ENCODE assay signal across 27 mouse cellular contexts in the genomic region with DNA sequence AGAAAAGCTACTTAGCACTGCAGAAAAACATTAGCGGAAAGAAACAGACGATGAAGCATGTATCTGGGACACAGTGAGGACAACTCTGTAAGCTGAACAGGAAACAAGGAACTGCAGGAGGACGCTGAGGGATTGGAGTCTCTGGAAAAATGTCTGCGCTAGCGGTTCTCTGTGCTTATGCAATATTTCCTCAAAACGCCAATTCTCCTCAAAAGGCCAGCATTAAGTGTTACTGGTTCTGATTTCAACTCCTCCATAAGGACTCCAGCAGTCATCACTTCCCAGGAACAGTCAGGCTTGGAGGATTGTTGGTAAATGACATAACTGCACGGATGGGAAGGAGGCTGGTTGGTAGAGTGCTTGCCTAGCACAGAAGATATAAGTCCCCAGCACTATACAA. TPM values are rescaled to one million over a fixed set of nuclear protein-coding genes. Genes with fewer than 3 reads are reported as not detected.
DNase-seq lines count a peak whose midpoint lies in the region; ATAC-seq and TF ChIP-seq lines count a peak whose summit lies in the region.
"Had no signal": no experiment of that assay in that cellular context is flagged by ENCODE, and none has a peak within 500 bp of the region (broad histone marks: within the 10 kb centered on the region; RNA-seq: fewer than 3 reads in every experiment).

No protein-coding gene starts in this region.

- H3K9me3 ChIP-seq in liver, postnatal 0 days (ENCODE audit: low read length) = no peaks in the 10 kb centered on the region
- H3K9me3 ChIP-seq in midbrain, embryonic 11.5 days (ENCODE audit: control insufficient read depth, low read length) = no peaks in the 10 kb centered on the region
- H3K9me3 ChIP-seq in midbrain, postnatal 0 days (ENCODE audit: low read length) = no peaks in the 10 kb centered on the region
- H3K9me3 ChIP-seq in hindbrain, embryonic 10.5 days = no peaks in the 10 kb centered on the region
- H3K9me3 ChIP-seq: embryonic facial prominence, embryonic 12.5 days; forebrain, embryonic 15.5 days; lung, embryonic 15.5 days had no signal

- no peak for TF ChIP-seq EP300 in liver, postnatal 0 days (IDR thresholded peaks at IDR 0.05; ENCODE audit: low read depth)

- no peaks in the 10 kb centered on the region for H3K27me3 ChIP-seq in liver, postnatal 0 days (ENCODE audit: insufficient read depth, low read length)
- H3K27me3 ChIP-seq in midbrain, embryonic 11.5 days (ENCODE audit: control insufficient read depth, insufficient read depth, low read length) = no peaks in the 10 kb centered on the region
- no peaks in the 10 kb centered on the region for H3K27me3 ChIP-seq in midbrain, postnatal 0 days (ENCODE audit: insufficient read depth, low read length)
- no peaks in the 10 kb centered on the region for H3K27me3 ChIP-seq in hindbrain, embryonic 10.5 days (ENCODE audit: insufficient read depth, poor library complexity, severe bottlenecking)
- H3K27me3 ChIP-seq: CH12.LX; embryonic facial prominence, embryonic 12.5 days; forebrain, embryonic 15.5 days; lung, embryonic 15.5 days had no signal

- H3K4me1 ChIP-seq in liver, postnatal 0 days (ENCODE audit: insufficient read depth) = peaks cover 33% of the 10 kb centered on the region
- H3K4me1 ChIP-seq in midbrain, embryonic 11.5 days (ENCODE audit: control insufficient read depth, insufficient read depth, low read length) = peaks cover 8% of the 10 kb centered on the region; the same call in 1 of the 2 replicates
- H3K4me1 ChIP-seq in midbrain, postnatal 0 days (ENCODE audit: insufficient read depth, low read length) = no peaks in the 10 kb centered on the region
- H3K4me1 ChIP-seq in hindbrain, embryonic 10.5 days (replicated peaks) = peaks cover 22% of the 10 kb centered on the region
- H3K4me1 ChIP-seq: forebrain, embryonic 15.5 days had no signal

- no peak overlapping the region for H3K9ac ChIP-seq in liver, postnatal 0 days (replicated peaks)
- no peak overlapping the region for H3K9ac ChIP-seq in midbrain, embryonic 11.5 days (ENCODE audit: low read length)
- no peak overlapping the region for H3K9ac ChIP-seq in midbrain, postnatal 0 days (replicated peaks; ENCODE audit: low read length, poor library complexity, severe bottlenecking)
- H3K9ac ChIP-seq: embryonic facial prominence, embryonic 12.5 days; forebrain, embryonic 15.5 days; lung, embryonic 15.5 days had no signal

- DNase-seq in frontal cortex, adult 2 months (ENCODE audit: extremely low spot score in 1 of 2, low spot score in 1 of 2) = no peak
- DNase-seq in liver, postnatal 0 days = no peak
- DNase-seq in liver = no peak
- DNase-seq in midbrain, embryonic 11.5 days (ENCODE audit: low spot score, missing footprints) = peak; percentile 31
- no peak for DNase-seq in midbrain, postnatal 0 days (ENCODE audit: low spot score)
- DNase-seq in neural tube, embryonic 10.5 days (ENCODE audit: extremely low spot score, low spot score) = no peak
- DNase-seq in hindbrain, embryonic 10.5 days (ENCODE audit: low spot score) = no peak
- DNase-seq: adrenal gland, adult 2 months; cerebellum, adult 11-12 months; cerebellum, adult 9-11 months; embryo, embryonic 11 days; heart, postnatal 14 days; kidney, adult 18-20 months; layer of hippocampus, postnatal 36 days; left cerebral cortex, postnatal 4 days; midbrain, embryonic 14.5 days; right cerebral cortex, postnatal 25 days; thymus, adult 18-20 months; thymus, postnatal 25 days had no signal

- TF ChIP-seq CTCF in liver, postnatal 0 days (IDR thresholded peaks at IDR 0.05; ENCODE audit: low read depth) = no peak
- TF ChIP-seq CTCF in midbrain, postnatal 0 days (IDR thresholded peaks at IDR 0.05) = no peak

- H3K36me3 ChIP-seq in liver, postnatal 0 days (replicated peaks; ENCODE audit: insufficient read depth, low read length) = no peaks in the 10 kb centered on the region
- no peaks in the 10 kb centered on the region for H3K36me3 ChIP-seq in midbrain, embryonic 11.5 days (ENCODE audit: control insufficient read depth, insufficient read depth, low read length)
- H3K36me3 ChIP-seq in midbrain, postnatal 0 days (ENCODE audit: insufficient read depth, low read length) = no peaks in the 10 kb centered on the region
- H3K36me3 ChIP-seq in hindbrain, embryonic 10.5 days = no peaks in the 10 kb centered on the region; the same call in 1 of the 2 replicates
- H3K36me3 ChIP-seq: embryonic facial prominence, embryonic 12.5 days; forebrain, embryonic 15.5 days; lung, embryonic 15.5 days had no signal

- WGBS in liver, postnatal 0 days (ENCODE audit: insufficient replicate concordance) = 68% methylated on average over 7 of the region's 7 CpGs
- 86% methylated on average over 7 of the region's 7 CpGs for WGBS in midbrain, embryonic 11.5 days
- WGBS in midbrain, postnatal 0 days = 90% methylated on average over 7 of the region's 7 CpGs
- WGBS in hindbrain, embryonic 10.5 days = 94% methylated on average over 7 of the region's 7 CpGs

- no peak overlapping the region for H3K4me3 ChIP-seq in liver, postnatal 0 days (ENCODE audit: low read depth, low read length)
- no peak overlapping the region for H3K4me3 ChIP-seq in midbrain, embryonic 11.5 days (ENCODE audit: low read depth, low read length)
- H3K4me3 ChIP-seq in midbrain, postnatal 0 days (ENCODE audit: low read depth, low read length) = no peak overlapping the region
- H3K4me3 ChIP-seq in hindbrain, embryonic 10.5 days = no peak overlapping the region
- H3K4me3 ChIP-seq: embryonic facial prominence, embryonic 12.5 days; forebrain, embryonic 15.5 days; lung, embryonic 15.5 days had no signal

- peak; percentile 52; the same call in 1 of the 2 replicates for ATAC-seq in frontal cortex, adult (ENCODE audit: low TSS enrichment)
- no peak for ATAC-seq in liver, postnatal 0 days
- no peak for ATAC-seq in midbrain, embryonic 11.5 days (ENCODE audit: low FRiP score)
- ATAC-seq in midbrain, postnatal 0 days (ENCODE audit: low FRiP score) = no peak
- ATAC-seq: activated CD4-positive, CD25-positive, alpha-beta regulatory T cell, adult 4 months; forebrain, embryonic 15.5 days; hindbrain, embryonic 16.5 days had no signal

- peak overlapping the region; percentile 39; the same call in 1 of the 2 replicates for H3K27ac ChIP-seq in liver, postnatal 0 days (ENCODE audit: low read depth)
- no peak overlapping the region for H3K27ac ChIP-seq in midbrain, embryonic 11.5 days (ENCODE audit: low read depth, low read length)
- no peak overlapping the region for H3K27ac ChIP-seq in midbrain, postnatal 0 days (ENCODE audit: low read depth, low read length)
- H3K27ac ChIP-seq in hindbrain, embryonic 10.5 days = no peak overlapping the region
- H3K27ac ChIP-seq: embryonic facial prominence, embryonic 12.5 days; forebrain, embryonic 15.5 days; lung, embryonic 15.5 days; stomach, postnatal 0 days had no signal

- H3K4me2 ChIP-seq in liver, postnatal 0 days (ENCODE audit: low read depth, low read length) = no peak overlapping the region
- H3K4me2 ChIP-seq in midbrain, embryonic 11.5 days = no peak overlapping the region
- H3K4me2 ChIP-seq in midbrain, postnatal 0 days (ENCODE audit: low read depth, low read length, poor library complexity, severe bottlenecking) = no peak overlapping the region
- H3K4me2 ChIP-seq: embryonic facial prominence, embryonic 12.5 days; forebrain, embryonic 15.5 days; lung, embryonic 15.5 days had no signal

RNA-seq across cellular contexts. Expression of a gene that starts 7.9 kb away (rescaled TPM):
- 10.3 and 11.1 TPM in 2 replicates for polyA plus RNA-seq in frontal cortex, adult 2 months (2012; rRNA removed)
- polyA plus RNA-seq in liver, postnatal 0 days (2015; fragmentation: Nextera tagmentation; extraction: Ambion mirVana) = 11.4 and 12.1 TPM in 2 replicates
- 7.4 and 9.9 TPM in 2 replicates for polyA plus RNA-seq in midbrain, embryonic 11.5 days (2014; fragmentation: Nextera tagmentation; extraction: Ambion mirVana)
- 78.4 and 86.8 TPM in 2 replicates for total RNA-seq in midbrain, postnatal 0 days (2014; rRNA removed)
- 46.9 and 48.9 TPM in 2 replicates for polyA plus RNA-seq in midbrain, postnatal 0 days (2015; fragmentation: Nextera tagmentation; extraction: Ambion mirVana)
- polyA plus RNA-seq in hindbrain, embryonic 10.5 days (2016; fragmentation: Nextera tagmentation; extraction: Ambion mirVana) = 24.5 and 25.5 TPM in 2 replicates

RNA-seq across cellular contexts. Expression of a gene that starts 38.0 kb away (rescaled TPM):
- 75.0 and 75.3 TPM in 2 replicates for polyA plus RNA-seq in frontal cortex, adult 2 months (2012; rRNA removed)
- polyA plus RNA-seq in liver, postnatal 0 days (2015; fragmentation: Nextera tagmentation; extraction: Ambion mirVana) = 35.5 and 38.7 TPM in 2 replicates
- polyA plus RNA-seq in midbrain, embryonic 11.5 days (2014; fragmentation: Nextera tagmentation; extraction: Ambion mirVana) = 163 and 166 TPM in 2 replicates
- 36.6 and 41.3 TPM in 2 replicates for total RNA-seq in midbrain, postnatal 0 days (2014; rRNA removed)
- polyA plus RNA-seq in midbrain, postnatal 0 days (2015; fragmentation: Nextera tagmentation; extraction: Ambion mirVana) = 53.7 and 54.5 TPM in 2 replicates
- polyA plus RNA-seq in hindbrain, embryonic 10.5 days (2016; fragmentation: Nextera tagmentation; extraction: Ambion mirVana) = 166 and 167 TPM in 2 replicates

RNA-seq across cellular contexts. Expression of a gene that starts 49.5 kb away (rescaled TPM):
- polyA plus RNA-seq in frontal cortex, adult 2 months (2012; rRNA removed) = 12.3 and 13.7 TPM in 2 replicates
- 7.2 and 8.1 TPM in 2 replicates for polyA plus RNA-seq in liver, postnatal 0 days (2015; fragmentation: Nextera tagmentation; extraction: Ambion mirVana)
- 21.4 and 22.4 TPM in 2 replicates for polyA plus RNA-seq in midbrain, embryonic 11.5 days (2014; fragmentation: Nextera tagmentation; extraction: Ambion mirVana)
- 9.9 and 15.1 TPM in 2 replicates for total RNA-seq in midbrain, postnatal 0 days (2014; rRNA removed)
- polyA plus RNA-seq in midbrain, postnatal 0 days (2015; fragmentation: Nextera tagmentation; extraction: Ambion mirVana) = 14.7 and 16.2 TPM in 2 replicates
- 21.5 and 21.7 TPM in 2 replicates for polyA plus RNA-seq in hindbrain, embryonic 10.5 days (2016; fragmentation: Nextera tagmentation; extraction: Ambion mirVana)

RNA-seq across cellular contexts. Expression of a gene that starts 59.7 kb away (rescaled TPM):
- polyA plus RNA-seq in frontal cortex, adult 2 months (2012; rRNA removed) = 11.3 and 12.0 TPM in 2 replicates
- polyA plus RNA-seq in liver, postnatal 0 days (2015; fragmentation: Nextera tagmentation; extraction: Ambion mirVana) = 18.1 and 18.6 TPM in 2 replicates
- 41.2 and 48.5 TPM in 2 replicates for polyA plus RNA-seq in midbrain, embryonic 11.5 days (2014; fragmentation: Nextera tagmentation; extraction: Ambion mirVana)
- total RNA-seq in midbrain, postnatal 0 days (2014; rRNA removed) = 7.6 and 10.5 TPM in 2 replicates
- polyA plus RNA-seq in midbrain, postnatal 0 days (2015; fragmentation: Nextera tagmentation; extraction: Ambion mirVana) = 16.6 and 17.9 TPM in 2 replicates
- polyA plus RNA-seq in hindbrain, embryonic 10.5 days (2016; fragmentation: Nextera tagmentation; extraction: Ambion mirVana) = 53.8 and 54.6 TPM in 2 replicates

RNA-seq across cellular contexts. Expression of a gene that starts 59.8 kb away (rescaled TPM):
- 16.4 and 17.9 TPM in 2 replicates for polyA plus RNA-seq in frontal cortex, adult 2 months (2012; rRNA removed)
- 16.4 and 17.0 TPM in 2 replicates for polyA plus RNA-seq in liver, postnatal 0 days (2015; fragmentation: Nextera tagmentation; extraction: Ambion mirVana)
- polyA plus RNA-seq in midbrain, embryonic 11.5 days (2014; fragmentation: Nextera tagmentation; extraction: Ambion mirVana) = 37.5 and 44.2 TPM in 2 replicates
- total RNA-seq in midbrain, postnatal 0 days (2014; rRNA removed) = 25.9 and 28.5 TPM in 2 replicates
- 33.5 and 34.0 TPM in 2 replicates for polyA plus RNA-seq in midbrain, postnatal 0 days (2015; fragmentation: Nextera tagmentation; extraction: Ambion mirVana)
- polyA plus RNA-seq in hindbrain, embryonic 10.5 days (2016; fragmentation: Nextera tagmentation; extraction: Ambion mirVana) = 56.2 and 60.4 TPM in 2 replicates
